Mouse (Mus musculus) heart, embryonic 13.5 days (tissue): ENCODE results near the gene Gm39566. TPM values are rescaled to one million over a fixed set of nuclear protein-coding genes. Genes with fewer than 3 reads are reported as not detected.
A peak's percentile ranks its signal among the peaks of the same experiment; 100 is the strongest.

ENCODE experiments used
- ATAC-seq: fragments of 200-750 bp; cut with Nextera tagmentation; 2 replicates; pipeline ENCODE4 v1.8.0; 2017; ENCODE audit warnings: moderate TSS enrichment; ENCODE audit not compliant: insufficient number of reproducible peaks, low FRiP score, low TSS enrichment; ENCODE audit errors: extremely low read depth
- H3K27ac ChIP-seq: fragments of 300-500 bp; sonication (generic); replicated peaks from 2 replicates; pipeline ENCODE4 v1.5.1; 2015; ENCODE audit warnings: moderate library complexity, mild to moderate bottlenecking, inconsistent platforms
- H3K27me3 ChIP-seq: fragments of 300-500 bp; sonication (generic); replicated peaks from 2 replicates; pipeline ENCODE4 v1.6.1; 2015; ENCODE audit warnings: mild to moderate bottlenecking, inconsistent platforms
- H3K36me3 ChIP-seq: fragments of 300-500 bp; sonication (generic); 2 replicates; pipeline ENCODE4 v1.6.1; 2015; ENCODE audit warnings: mild to moderate bottlenecking, inconsistent platforms
- H3K4me1 ChIP-seq: fragments of 300-500 bp; sonication (generic); 2 replicates; pipeline ENCODE4 v1.6.1; 2015; ENCODE audit warnings: inconsistent platforms
- H3K4me2 ChIP-seq: fragments of 300-500 bp; sonication (generic); 2 replicates; pipeline ENCODE4 v1.6.1; 2015; ENCODE audit warnings: inconsistent platforms, mild to moderate bottlenecking, moderate library complexity
- H3K4me3 ChIP-seq: fragments of 300-500 bp; sonication (generic); 2 replicates; pipeline ENCODE4 v1.5.1; 2015; ENCODE audit warnings: moderate library complexity, mild to moderate bottlenecking, inconsistent platforms
- H3K9ac ChIP-seq: fragments of 300-500 bp; sonication (generic); 2 replicates; pipeline ENCODE4 v1.6.1; 2015; ENCODE audit warnings: inconsistent platforms, mild to moderate bottlenecking, moderate library complexity
- H3K9me3 ChIP-seq: fragments of 300-500 bp; sonication (generic); 2 replicates; pipeline ENCODE4 v1.6.1; 2016; ENCODE audit warnings: inconsistent platforms
- whole genome bisulfite sequencing: fragments of 180-500 bp; shearing (Covaris S2); methylation state at CpG from one replicate; pipeline ENCODE4 v1.1.7; 2015; ENCODE audit warnings: mixed read lengths; 5-methylcytosine and 5-hydroxymethylcytosine counted together
- polyA plus RNA-seq: library from polyadenylated mRNA; unstranded; fragments of >200 nt; fragmentation: Nextera tagmentation; extraction: Ambion mirVana; gene quantifications from 2 replicates; pipeline ENCODE4 v1.2.1, GENCODE M21; 2015

The Gm39566 gene
- polyA plus RNA-seq, 1 experiment from 2014 or later, result not detected

DNA sequence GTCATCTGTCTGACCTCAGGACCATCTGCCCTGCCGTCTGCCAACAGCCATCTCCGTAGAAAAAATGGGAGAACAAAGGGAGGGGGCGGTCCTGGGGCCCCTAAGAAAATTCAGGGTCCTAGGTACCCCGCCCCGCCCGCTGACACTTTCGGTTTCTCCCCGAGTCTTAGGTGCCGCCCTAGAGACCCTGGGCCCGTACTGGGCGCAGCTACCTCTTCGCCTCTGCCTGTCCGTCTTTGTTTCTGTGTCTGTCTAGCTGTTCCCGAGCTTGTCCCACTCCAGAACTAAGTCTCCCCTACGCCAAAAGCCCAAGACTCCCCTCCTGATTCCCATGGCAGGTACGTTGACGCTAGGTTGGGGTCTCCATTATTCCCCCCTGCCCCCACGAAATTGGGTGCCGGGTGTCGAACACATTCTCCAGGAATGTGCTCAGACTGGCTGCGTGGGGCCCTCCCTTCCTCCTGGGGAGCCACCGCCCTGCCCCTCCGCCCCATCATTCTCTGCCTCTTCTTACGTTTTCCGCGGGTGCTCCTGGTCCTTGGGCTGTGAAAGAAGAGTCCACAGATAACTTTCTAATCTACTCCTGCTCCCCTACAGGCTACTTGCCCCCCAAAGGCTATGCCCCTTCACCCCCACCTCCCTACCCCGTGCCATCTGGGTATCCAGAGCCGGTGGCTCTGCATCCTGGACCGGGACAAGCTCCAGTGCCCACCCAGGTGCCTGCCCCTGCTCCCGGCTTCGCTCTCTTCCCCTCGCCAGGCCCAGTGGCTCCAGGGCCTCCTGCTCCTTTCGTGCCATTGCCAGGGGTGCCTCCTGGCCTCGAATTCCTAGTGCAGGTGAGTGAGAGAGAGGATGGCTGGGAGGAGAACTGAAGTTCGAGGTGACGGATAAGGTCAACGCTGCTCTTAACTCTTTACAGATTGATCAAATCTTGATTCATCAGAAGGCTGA lies 31.9 kb upstream of the Gm39566 start:
- peak overlapping the region; percentile 88 for H3K4me3 ChIP-seq
- H3K36me3 ChIP-seq, result peaks cover 45% of the 10 kb centered on the region
- H3K4me1 ChIP-seq, result peaks cover 38% of the 10 kb centered on the region
- ATAC-seq, result peak; percentile 34
- H3K27ac ChIP-seq, result peak overlapping the region; percentile 97
- peak overlapping the region; percentile 94 for H3K9ac ChIP-seq
- H3K27me3 ChIP-seq, result no peaks in the 10 kb centered on the region
- H3K9me3 ChIP-seq, result no peaks in the 10 kb centered on the region
- WGBS, result 12% methylated on average over 37 of the region's 37 CpGs
- peak overlapping the region; percentile 89 for H3K4me2 ChIP-seq

DNA sequence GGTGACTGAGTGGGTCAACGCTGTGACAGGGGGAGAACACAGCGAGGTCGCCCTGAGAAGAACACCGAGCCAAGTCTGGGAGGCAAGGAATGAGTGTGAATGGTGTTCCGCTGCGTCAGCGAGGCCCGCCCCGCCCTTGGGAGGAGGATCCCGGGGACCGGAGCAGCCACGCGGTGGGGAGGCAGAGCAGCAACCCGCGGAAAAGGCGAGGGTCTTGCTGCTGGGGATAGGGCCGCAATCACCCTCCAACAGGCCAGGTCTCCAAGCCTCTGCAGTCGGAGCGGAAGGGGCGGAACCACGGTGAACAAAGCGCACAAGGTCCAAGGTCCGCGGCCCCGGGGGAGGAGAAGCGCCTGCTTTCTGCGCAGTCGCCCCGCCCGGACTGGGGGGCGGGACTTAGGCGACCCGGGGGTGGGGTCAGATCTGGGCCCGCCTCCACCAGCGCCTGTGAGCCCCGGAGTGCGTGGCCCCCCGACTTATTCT lies 31.1 kb upstream of the Gm39566 start, which contains the start of gene Plscr3:
Gene Plscr3 (plus strand): TSS at position 179 of the 483 bp plus-strand sequence.
- Histone ChIP-seq H3K27me3 (no peaks in the 10 kb centered on the region), H3K9me3 (no peaks in the 10 kb centered on the region), H3K4me3 (peak within 1 kb of the TSS; percentile 88), H3K27ac (peak within 1 kb of the TSS; percentile 97), H3K9ac (peak within 1 kb of the TSS; percentile 94), H3K36me3 (peaks cover 37% of the 10 kb centered on the region), H3K4me1 (peaks cover 38% of the 10 kb centered on the region), H3K4me2 (peak within 1 kb of the TSS; percentile 89)
- under 1% methylated on average over 38 of the region's 38 CpGs for WGBS
- peak; percentile 92 for ATAC-seq

DNA sequence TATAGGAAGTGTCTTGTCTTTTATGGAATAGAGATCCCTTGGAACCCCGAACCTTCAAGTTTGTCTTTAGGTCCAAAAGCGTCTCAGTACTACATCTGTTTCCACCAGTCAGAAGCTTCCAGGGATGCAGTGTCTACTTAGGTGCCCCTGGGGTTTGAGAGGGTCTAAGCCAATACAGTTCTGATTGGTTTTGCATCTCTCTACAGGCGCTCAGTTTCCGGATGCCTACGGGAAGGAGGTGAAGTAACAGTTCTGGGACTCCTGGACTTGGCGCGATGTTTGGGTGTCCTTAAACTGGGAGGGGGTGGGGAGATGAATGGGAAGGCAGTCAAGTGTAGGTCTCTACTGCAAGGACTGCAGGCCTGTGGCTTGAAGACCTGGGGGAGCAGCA lies 23.6 kb upstream of the Gm39566 start:
- peaks cover 46% of the 10 kb centered on the region for H3K4me1 ChIP-seq
- ATAC-seq, result no peak

DNA sequence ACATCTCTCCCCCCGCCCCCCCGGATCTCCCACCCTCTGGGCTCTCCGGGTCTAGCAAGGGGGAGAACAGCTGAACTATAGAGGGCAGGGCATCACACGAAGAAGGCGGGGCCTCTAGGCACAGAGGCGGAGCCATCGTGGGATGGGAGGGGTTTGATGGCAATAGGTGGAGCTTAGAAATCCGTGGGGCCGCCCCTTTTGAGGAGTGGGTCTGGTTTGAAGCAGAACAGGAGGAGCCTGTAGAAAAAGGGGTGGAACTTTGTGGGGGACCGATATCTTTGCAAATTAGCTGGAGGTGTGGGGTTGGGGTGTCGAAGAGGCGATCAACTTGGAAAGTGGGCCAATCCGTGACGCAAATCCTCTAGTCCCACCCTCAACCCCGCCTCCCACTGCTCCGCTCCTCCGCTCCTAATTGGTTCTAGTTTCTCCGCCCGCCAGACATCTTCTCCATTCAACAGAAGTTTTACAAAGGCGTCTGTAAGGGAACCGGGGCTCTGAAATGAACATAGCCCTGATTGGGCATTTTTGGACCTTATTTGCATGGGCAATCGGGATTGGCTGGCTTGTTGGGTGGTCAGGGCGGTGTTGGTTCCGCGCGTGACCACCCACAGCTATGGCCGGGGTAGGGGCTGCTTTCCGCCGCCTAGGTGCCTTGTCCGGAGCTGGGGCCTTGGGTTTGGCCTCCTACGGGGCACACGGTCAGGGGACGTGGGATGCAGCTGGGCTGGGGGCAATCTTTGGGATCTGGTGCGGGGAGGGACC lies 23.0 kb upstream of the Gm39566 start, which contains the start of gene Tmem256:
Gene Tmem256 (plus strand): TSS at position 563 of the 762 bp plus-strand sequence.
- Histone ChIP-seq H3K4me3 (peak within 1 kb of the TSS; percentile 64), H3K9ac (peak within 1 kb of the TSS; percentile 84), H3K4me1 (peaks cover 50% of the 10 kb centered on the region), H3K36me3 (0 out of 2 replicates have a peak, but pooled peaks cover 3% of the 10 kb centered on the region), H3K4me2 (peak within 1 kb of the TSS; percentile 88), H3K27me3 (peaks cover 40% of the 10 kb centered on the region), H3K27ac (peak within 1 kb of the TSS; percentile 85), H3K9me3 (no peaks in the 10 kb centered on the region)
- peak; percentile 90 for ATAC-seq
- under 1% methylated on average over 34 of the region's 34 CpGs for WGBS

More for the DNA sequence above, 23.6 kb upstream of the Gm39566 start:
- Histone ChIP-seq H3K9me3 (no peaks in the 10 kb centered on the region), H3K4me3 (peak overlapping the region; percentile 64), H3K27ac (peak overlapping the region; percentile 85), H3K4me2 (peak overlapping the region; percentile 88), H3K27me3 (peaks cover 34% of the 10 kb centered on the region), H3K9ac (peak overlapping the region; percentile 84), H3K36me3 (no peaks in the 10 kb centered on the region)
- 2% methylated on average over 7 of the region's 7 CpGs for WGBS

DNA sequence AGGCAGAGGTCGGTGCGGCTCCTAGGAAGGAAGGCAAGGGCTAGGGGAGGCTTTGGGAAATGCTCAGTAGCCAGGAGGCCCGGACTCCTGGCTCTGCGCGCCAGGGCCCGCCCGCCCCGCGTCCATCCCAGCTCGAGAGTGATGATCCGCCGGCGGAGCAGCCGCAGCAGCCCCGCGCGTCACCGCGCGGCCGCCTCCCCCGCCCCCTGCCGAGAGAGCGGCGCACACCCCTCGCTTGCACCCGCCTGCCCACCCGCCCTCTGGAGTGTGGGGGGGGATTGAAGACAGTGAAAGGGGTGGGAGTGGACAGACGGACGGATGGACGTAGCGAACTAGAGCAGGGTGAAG lies 22.5 kb upstream of the Gm39566 start, which contains the start of gene Nlgn2:
Gene Nlgn2 (minus strand): TSS at position 181 of the 348 bp plus-strand sequence.
- Histone ChIP-seq H3K4me2 (peak within 1 kb of the TSS; percentile 88), H3K27ac (peak within 1 kb of the TSS; percentile 85), H3K4me3 (peak within 1 kb of the TSS; percentile 64), H3K36me3 (peaks cover 8% of the 10 kb centered on the region; the same call in 1 of the 2 replicates), H3K27me3 (peaks cover 46% of the 10 kb centered on the region), H3K4me1 (peaks cover 50% of the 10 kb centered on the region), H3K9me3 (no peaks in the 10 kb centered on the region), H3K9ac (peak within 1 kb of the TSS; percentile 84)
- WGBS, result 0% methylated on average over 31 of the region's 32 CpGs
- peak; percentile 59; the same call in 1 of the 2 replicates for ATAC-seq

DNA sequence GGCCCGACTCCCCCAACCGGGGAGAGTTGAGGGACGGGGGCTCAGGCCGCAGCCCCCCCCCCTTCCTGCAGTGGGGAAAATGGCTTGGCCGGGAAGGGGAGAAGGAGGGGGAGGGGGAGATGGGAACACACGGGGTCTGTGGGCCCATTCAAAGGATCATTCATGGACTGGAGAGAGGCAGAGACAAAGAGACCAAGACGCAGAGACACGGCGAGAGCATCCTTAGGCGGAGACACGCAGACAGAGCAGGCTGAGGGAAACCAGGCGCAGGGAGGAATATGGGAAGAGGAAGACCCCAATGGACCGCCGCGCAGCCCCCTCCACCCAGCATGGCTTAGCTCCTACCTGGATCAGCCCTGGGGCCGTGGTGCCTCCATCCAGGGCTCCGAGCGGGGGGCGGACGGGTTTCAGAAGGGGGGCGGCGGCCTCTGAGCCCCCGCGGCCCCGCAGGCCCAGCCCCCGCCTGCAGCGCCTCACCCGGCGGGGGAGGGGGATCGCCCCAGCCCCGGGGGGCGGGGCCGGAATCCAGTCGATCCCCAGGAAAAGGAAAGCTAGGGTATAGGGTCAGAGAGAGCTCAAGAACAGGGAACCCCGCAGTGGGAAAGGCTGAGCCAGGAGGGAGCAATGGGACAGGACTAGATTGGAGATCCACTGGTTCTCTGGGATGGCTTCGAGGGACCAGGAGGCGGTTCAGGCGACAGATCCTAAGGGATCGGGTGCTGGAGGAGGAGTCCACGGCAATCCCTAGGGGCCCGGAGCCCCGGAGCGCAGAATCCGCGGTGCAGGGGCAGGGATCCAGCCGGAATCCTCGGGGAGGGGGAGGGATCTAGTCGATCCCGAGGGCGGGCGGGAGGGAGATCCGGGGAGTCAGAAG lies 21.8 kb upstream of the Gm39566 start:
- ATAC-seq, result no peak
- H3K4me2 ChIP-seq, result peak overlapping the region; percentile 88
- WGBS, result 1% methylated on average over 51 of the region's 52 CpGs
- no peaks in the 10 kb centered on the region for H3K9me3 ChIP-seq
- peak overlapping the region; percentile 69 for H3K27ac ChIP-seq
- peaks cover 50% of the 10 kb centered on the region for H3K4me1 ChIP-seq
- peak overlapping the region; percentile 84 for H3K9ac ChIP-seq
- peaks cover 52% of the 10 kb centered on the region for H3K27me3 ChIP-seq
- peak overlapping the region; percentile 64 for H3K4me3 ChIP-seq
- peaks cover 9% of the 10 kb centered on the region; the same call in 1 of the 2 replicates for H3K36me3 ChIP-seq

DNA sequence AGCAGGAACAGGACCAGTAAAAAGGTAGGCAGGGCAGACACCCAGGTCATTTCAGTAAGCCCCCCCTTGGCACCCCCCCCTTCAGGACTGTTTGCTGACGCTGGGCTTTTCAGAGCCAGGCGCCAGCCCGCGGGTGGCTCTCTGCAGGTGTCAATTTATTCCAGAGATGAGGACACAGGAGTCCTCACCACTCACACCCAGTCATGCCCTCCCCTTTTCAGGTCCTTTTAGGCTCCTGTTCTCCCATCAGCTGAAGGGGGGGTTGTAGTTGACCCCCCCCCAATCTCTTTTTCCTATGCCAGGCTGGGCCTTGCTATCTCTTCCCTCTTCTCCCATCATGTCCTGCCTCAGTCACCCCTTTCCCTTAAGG lies 20.9 kb upstream of the Gm39566 start:
- Histone ChIP-seq H3K27me3 (peaks cover 52% of the 10 kb centered on the region), H3K4me2 (peak overlapping the region; percentile 88), H3K9me3 (no peaks in the 10 kb centered on the region), H3K9ac (peak overlapping the region; percentile 84), H3K4me1 (peaks cover 50% of the 10 kb centered on the region), H3K4me3 (peak overlapping the region; percentile 64), H3K27ac (no peak overlapping the region), H3K36me3 (peaks cover 9% of the 10 kb centered on the region; the same call in 1 of the 2 replicates)
- ATAC-seq, result no peak
- 24% methylated on average over 4 of the region's 4 CpGs for WGBS

DNA sequence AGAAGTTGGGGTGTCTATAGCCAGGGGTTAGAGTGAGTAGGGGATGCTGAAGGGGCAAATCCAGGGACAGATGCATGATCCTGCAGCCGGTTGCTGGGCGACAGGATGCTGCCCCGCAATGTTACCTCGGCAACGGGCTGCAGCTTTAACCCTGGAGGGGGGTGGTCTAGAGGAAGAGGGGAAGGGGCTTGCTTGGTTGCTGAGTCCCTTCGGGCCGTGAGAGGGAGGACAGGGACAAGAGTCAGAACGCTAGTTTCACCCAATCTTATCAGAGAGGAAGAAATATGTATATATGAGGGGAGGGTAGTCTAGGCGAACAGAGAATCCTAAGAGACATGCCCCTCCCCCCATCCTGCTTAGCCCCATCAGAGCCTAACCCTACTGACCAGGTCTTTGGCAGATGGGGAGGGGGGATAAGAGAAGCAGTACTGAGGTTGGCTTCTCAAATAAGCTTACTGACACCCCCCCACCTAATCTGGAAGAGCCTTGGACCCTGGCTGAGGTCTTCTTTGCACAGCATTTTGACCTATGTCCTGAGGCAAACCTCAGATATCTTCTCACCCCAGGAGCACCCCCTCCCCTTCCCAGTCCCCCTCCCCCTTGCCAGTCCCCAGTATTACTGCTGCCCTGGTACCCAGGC lies 20.3 kb upstream of the Gm39566 start:
- Histone ChIP-seq H3K4me3 (peak overlapping the region; percentile 64), H3K9ac (peak overlapping the region; percentile 84), H3K27me3 (peaks cover 52% of the 10 kb centered on the region), H3K9me3 (no peaks in the 10 kb centered on the region), H3K27ac (no peak overlapping the region), H3K4me1 (peaks cover 50% of the 10 kb centered on the region), H3K36me3 (peaks cover 9% of the 10 kb centered on the region; the same call in 1 of the 2 replicates), H3K4me2 (peak overlapping the region; percentile 88)
- no peak for ATAC-seq
- WGBS, result 16% methylated on average over 9 of the region's 9 CpGs

DNA sequence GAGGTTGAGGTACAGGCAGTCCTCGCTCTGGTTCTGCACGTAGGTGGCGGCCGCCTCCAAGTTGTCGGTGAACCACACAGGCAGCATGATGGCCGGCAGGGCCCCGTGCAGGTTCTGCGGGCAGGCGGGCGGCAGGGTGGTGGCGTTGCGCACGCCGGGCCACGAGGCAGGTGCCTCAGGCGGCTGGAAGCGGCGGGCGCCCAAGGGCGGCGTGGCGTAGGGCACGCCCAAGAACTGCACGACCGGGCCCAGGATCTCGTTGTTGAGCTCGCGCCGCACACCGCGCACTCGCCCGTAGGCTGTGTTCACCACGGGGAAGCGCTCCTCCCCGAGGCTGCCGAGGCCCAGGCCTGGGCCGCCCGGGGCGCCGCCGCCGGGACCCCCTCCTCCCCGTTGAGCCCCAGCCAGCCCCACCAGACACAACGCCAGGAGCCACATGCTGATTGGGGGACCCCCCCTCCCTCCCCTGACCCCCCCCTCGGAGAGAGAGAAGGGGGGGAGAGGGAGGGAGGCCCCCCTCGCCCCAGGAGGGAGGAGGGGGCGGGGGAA lies 19.0 kb upstream of the Gm39566 start:
- peaks cover 9% of the 10 kb centered on the region; the same call in 1 of the 2 replicates for H3K36me3 ChIP-seq
- peaks cover 52% of the 10 kb centered on the region for H3K27me3 ChIP-seq
- 6% methylated on average over 47 of the region's 48 CpGs for WGBS
- ATAC-seq, result no peak
- peak overlapping the region; percentile 53 for H3K4me3 ChIP-seq
- H3K27ac ChIP-seq, result no peak overlapping the region
- H3K4me1 ChIP-seq, result peaks cover 44% of the 10 kb centered on the region
- H3K9ac ChIP-seq, result peak overlapping the region; percentile 83
- H3K9me3 ChIP-seq, result no peaks in the 10 kb centered on the region
- peak overlapping the region; percentile 88 for H3K4me2 ChIP-seq

DNA sequence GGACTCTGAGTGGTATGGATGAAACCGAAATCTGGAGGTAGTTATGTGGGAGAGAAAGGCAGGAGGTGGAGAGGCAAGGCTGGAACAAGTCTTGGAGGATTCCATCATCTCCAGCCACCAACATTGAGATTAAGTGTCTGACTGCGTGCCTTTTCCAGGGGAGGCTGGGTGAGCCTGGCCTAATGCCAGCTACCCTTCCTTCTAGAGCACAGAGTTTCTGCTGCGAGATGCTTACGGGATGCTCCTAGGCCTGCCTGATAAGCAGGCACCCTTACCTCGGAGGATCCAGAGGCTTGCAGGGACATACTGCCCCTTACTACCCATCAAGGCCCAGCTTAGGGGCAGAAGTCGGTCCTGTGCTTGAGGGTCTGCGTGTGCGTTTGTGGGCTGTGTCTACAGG lies 18.5 kb upstream of the Gm39566 start:
- peak overlapping the region; percentile 53 for H3K4me3 ChIP-seq
- no peaks in the 10 kb centered on the region for H3K9me3 ChIP-seq
- peak overlapping the region; percentile 83 for H3K9ac ChIP-seq
- H3K4me2 ChIP-seq, result peak overlapping the region; percentile 88
- peaks cover 40% of the 10 kb centered on the region for H3K4me1 ChIP-seq
- peaks cover 9% of the 10 kb centered on the region; the same call in 1 of the 2 replicates for H3K36me3 ChIP-seq
- WGBS, result 31% methylated on average over 8 of the region's 8 CpGs
- H3K27ac ChIP-seq, result no peak overlapping the region
- ATAC-seq, result no peak
- peaks cover 52% of the 10 kb centered on the region for H3K27me3 ChIP-seq
